18 mouse cellular contexts compared by ENCODE assay signal in genomic region chr6:51810906-51811305, GRCm38 (mm10).
A peak's percentile ranks its signal among the peaks of the same experiment; 100 is the strongest.
DNase-seq lines count a peak whose midpoint lies in the region.
"Had no signal": no experiment of that assay in that cellular context is flagged by ENCODE, and none has a peak within 500 bp of the region (broad histone marks: within the 10 kb centered on the region; RNA-seq: fewer than 3 reads in every experiment).

No protein-coding gene starts in this region.

- peak; percentile 62 to 66 for DNase-seq in cerebellum, adult 18-20 months
- DNase-seq in cerebellum, adult 11 months: no peak
- DNase-seq in layer of hippocampus, adult 18-20 months (ENCODE audit: low spot score in 2 of 2): peak; percentile 16 to 33
- no peak for DNase-seq in layer of hippocampus, adult 9-10 months (ENCODE audit: low spot score)
- peak; percentile 16 for DNase-seq in lung, postnatal 10 days
- DNase-seq in lung, postnatal 4 days: no peak
- peak; percentile 70 for DNase-seq in cerebellum, adult 9-11 months
- DNase-seq in right cerebral cortex, postnatal 36 days (ENCODE audit: low spot score in 2 of 2): no peak
- DNase-seq: adrenal gland, postnatal 14 days; forebrain, postnatal 0 days; gastrocnemius, postnatal 10 days; heart, postnatal 14 days; kidney, adult 8-10 months; kidney, postnatal 25 days; right cerebral cortex, adult 18-20 months; right cerebral cortex, postnatal 4 days; thymus, adult 18-20 months; thymus, postnatal 25 days had no signal

Comparison
In these comparisons a context has a peak if more than half of its experiments do, and no peak if none do; other contexts are left out.
1. DNase-seq: peak in cerebellum, adult 18-20 months (2 of 2), layer of hippocampus, adult 18-20 months (2 of 2), lung, postnatal 10 days (single experiment) and cerebellum, adult 9-11 months (single experiment); none in cerebellum, adult 11 months (single experiment), layer of hippocampus, adult 9-10 months (single experiment), lung, postnatal 4 days (0 of 2) and right cerebral cortex, postnatal 36 days (0 of 2).